Mouse (Mus musculus) lung, postnatal 0 days (tissue): ENCODE data around the gene Robo2. TPM values are rescaled to one million over a fixed set of nuclear protein-coding genes. Genes with fewer than 3 reads are reported as not detected.

Experiments
- ATAC-seq: fragments of 200-750 bp; cut with Nextera tagmentation; 2 replicates; pipeline ENCODE4 v1.8.0; 2017; ENCODE audit warnings: moderate library complexity
- DNase-seq: peaks from one replicate; pipeline ENCODE4 v3.0.0-alpha.2; 2016; ENCODE audit warnings: low spot score
- H3K27ac ChIP-seq: fragments of 300-500 bp; sonication (generic); 2 replicates; pipeline ENCODE4 v1.5.1; 2014; ENCODE audit warnings: antibody characterized with exemption, mild to moderate bottlenecking, low read length, mixed read lengths
- H3K27me3 ChIP-seq: fragments of 300-500 bp; sonication (generic); replicated peaks from 2 replicates; pipeline ENCODE4 v1.6.1; 2014; ENCODE audit warnings: low read length, mixed read lengths; ENCODE audit not compliant: insufficient read depth
- H3K36me3 ChIP-seq: fragments of 300-500 bp; sonication (generic); 2 replicates; pipeline ENCODE4 v1.6.1; 2014; ENCODE audit warnings: low read length, mixed read lengths; ENCODE audit not compliant: insufficient read depth
- H3K4me1 ChIP-seq: fragments of 300-500 bp; sonication (generic); 2 replicates; pipeline ENCODE4 v1.6.1; 2014; ENCODE audit warnings: antibody characterized with exemption, low read depth, low read length, mixed read lengths; ENCODE audit not compliant: insufficient read depth
- H3K4me2 ChIP-seq: fragments of 300-500 bp; sonication (generic); replicated peaks from 2 replicates; pipeline ENCODE4 v1.6.1; 2014; ENCODE audit warnings: low read depth, mild to moderate bottlenecking, low read length, moderate library complexity, mixed read lengths
- H3K4me3 ChIP-seq: fragments of 300-500 bp; sonication (generic); 2 replicates; pipeline ENCODE4 v1.5.1; 2014; ENCODE audit warnings: low read depth, low read length
- H3K9ac ChIP-seq: fragments of 300-500 bp; sonication (generic); replicated peaks from 2 replicates; pipeline ENCODE4 v1.6.1; 2014; ENCODE audit warnings: low read depth, mild to moderate bottlenecking
- H3K9me3 ChIP-seq: fragments of 300-500 bp; sonication (generic); 2 replicates; pipeline ENCODE4 v1.6.1; 2016; ENCODE audit warnings: low read length, mixed read lengths
- CTCF ChIP-seq: IDR thresholded peaks from 2 replicates; pipeline ENCODE4 v1.5.1; 2016; ENCODE audit warnings: antibody characterized with exemption, mild to moderate bottlenecking
- EP300 ChIP-seq: IDR thresholded peaks from 2 replicates; pipeline ENCODE4 v1.6.1; 2016; ENCODE audit warnings: antibody characterized with exemption, mild to moderate bottlenecking, control low read depth
- WGBS: fragments of 180-500 bp; shearing (Covaris S2); extraction: QIAGEN DNeasy Blood & Tissue Kit; methylation state at CpG from one replicate; pipeline ENCODE4 v1.1.7; 2014; 5-methylcytosine and 5-hydroxymethylcytosine counted together
- polyA plus RNA-seq: library from polyadenylated mRNA; unstranded; fragments of >200 nt; fragmentation: Nextera tagmentation; extraction: Ambion mirVana; gene quantifications from 2 replicates; pipeline ENCODE4 v1.2.1, GENCODE M21; 2015

The Robo2 gene
- polyA plus RNA-seq, 1 experiment from 2014 or later, result 13.3 TPM

DNA sequence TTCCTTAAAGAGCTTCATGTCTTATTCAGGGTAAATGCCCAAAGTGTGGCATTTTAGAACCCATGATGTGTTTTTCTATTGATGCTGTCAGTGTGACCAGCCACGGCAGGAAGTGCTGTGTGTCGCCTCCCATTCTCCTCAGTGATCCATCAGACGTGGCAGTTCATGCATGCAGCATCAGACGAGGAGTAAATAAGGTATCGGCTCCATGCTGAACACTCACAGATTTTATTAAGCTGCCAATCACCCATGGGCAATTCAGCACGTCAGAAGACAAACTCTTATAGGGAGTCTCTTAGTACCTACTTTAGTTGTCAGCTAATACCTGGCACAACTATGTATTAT, 104.1 kb downstream of the Robo2 start:
- ATAC-seq, result no peak
- H3K27me3 ChIP-seq, result no peaks in the 10 kb centered on the region
- H3K36me3 ChIP-seq, result no peaks in the 10 kb centered on the region
- no peak overlapping the region for H3K4me2 ChIP-seq
- H3K4me3 ChIP-seq, result no peak overlapping the region
- no peak overlapping the region for H3K27ac ChIP-seq
- no peak for DNase-seq
- no peaks in the 10 kb centered on the region for H3K9me3 ChIP-seq
- no peak for TF ChIP-seq CTCF
- TF ChIP-seq EP300, result no peak
- WGBS, result 40% methylated on average over 6 of the region's 6 CpGs
- no peak overlapping the region for H3K9ac ChIP-seq
- H3K4me1 ChIP-seq, result no peaks in the 10 kb centered on the region

DNA sequence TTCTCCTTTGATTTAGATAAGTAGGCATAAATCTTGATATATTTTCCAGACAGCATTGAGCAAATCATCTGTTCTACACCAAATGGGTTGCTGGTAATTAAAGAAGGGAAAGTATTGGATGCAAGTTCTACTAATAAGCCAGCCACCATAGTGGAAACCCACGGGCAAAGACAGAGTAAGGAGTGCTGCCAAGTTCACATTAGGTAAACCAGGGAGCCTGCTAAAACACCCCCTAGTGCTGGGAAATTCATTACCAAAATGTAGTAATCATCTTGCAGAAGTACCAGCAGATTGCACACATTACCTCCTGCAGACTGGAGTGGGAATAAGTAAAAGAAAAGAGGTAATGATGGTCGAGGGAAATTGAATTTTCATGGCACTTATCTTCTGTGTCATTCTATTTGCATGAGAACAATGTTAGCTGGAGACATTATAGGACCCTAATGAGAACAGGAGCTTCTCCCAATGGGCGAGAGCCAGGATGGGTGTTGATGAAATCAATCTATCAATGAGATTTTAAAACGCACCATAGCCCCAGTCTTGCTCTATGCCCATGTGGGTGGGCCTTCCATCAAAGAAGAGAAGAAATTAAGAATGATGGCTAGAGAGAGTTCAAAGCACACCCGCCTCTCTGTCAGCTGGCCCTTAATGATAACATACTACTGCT, 104.6 kb downstream of the Robo2 start:
- TF ChIP-seq CTCF, result no peak
- WGBS, result 63% methylated on average over 5 of the region's 5 CpGs
- Histone ChIP-seq H3K36me3 (no peaks in the 10 kb centered on the region), H3K27me3 (no peaks in the 10 kb centered on the region), H3K9ac (no peak overlapping the region), H3K4me2 (no peak overlapping the region), H3K9me3 (no peaks in the 10 kb centered on the region), H3K4me1 (no peaks in the 10 kb centered on the region), H3K4me3 (no peak overlapping the region), H3K27ac (no peak overlapping the region)
- no peak for DNase-seq
- no peak for ATAC-seq

DNA sequence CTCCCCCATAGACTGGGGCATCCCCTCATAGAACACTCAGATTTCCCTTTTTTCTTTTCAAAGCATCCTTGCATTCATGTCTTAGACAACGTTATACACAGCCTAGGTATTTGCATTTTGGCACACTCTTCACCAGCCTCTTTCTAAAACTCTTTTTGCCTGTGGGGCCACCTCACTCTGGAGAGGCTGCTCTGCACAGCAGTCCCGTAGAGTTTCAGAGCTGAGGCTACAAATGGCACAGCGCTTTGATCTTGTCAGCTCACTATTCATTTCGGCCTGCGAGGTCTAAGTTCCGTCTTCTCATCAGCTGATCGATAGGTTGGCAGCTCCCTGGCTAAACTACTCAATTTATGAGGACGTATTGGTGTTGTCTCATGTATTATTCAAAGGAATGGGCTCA, 123.7 kb downstream of the Robo2 start:
- Histone ChIP-seq H3K4me2 (no peak overlapping the region), H3K4me3 (no peak overlapping the region), H3K9me3 (no peaks in the 10 kb centered on the region), H3K9ac (no peak overlapping the region), H3K27ac (no peak overlapping the region), H3K36me3 (no peaks in the 10 kb centered on the region), H3K4me1 (no peaks in the 10 kb centered on the region; the same call in 1 of the 2 replicates), H3K27me3 (no peaks in the 10 kb centered on the region)
- ATAC-seq (no peak), DNase-seq (no peak)
- TF ChIP-seq EP300 (no peak), CTCF (no peak)
- 76% methylated on average over 8 of the region's 8 CpGs for WGBS

DNA sequence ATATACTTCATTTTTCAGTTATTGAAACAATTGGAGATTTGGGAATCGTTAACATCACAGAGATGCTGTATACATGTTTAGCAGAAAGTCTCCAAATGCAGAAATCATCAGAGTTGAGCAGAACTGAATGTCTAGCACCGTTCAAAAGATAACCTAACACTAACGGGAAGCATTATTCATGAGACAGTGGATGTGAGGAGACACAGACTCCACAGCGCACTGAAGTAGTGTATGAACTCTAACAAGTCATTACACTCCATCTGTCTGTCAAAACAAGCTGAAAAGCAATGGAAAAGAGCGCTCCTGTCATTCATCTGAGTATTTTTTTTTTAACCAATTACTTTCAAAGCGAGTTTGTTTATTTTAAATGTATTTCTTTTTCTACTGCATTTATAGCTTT, 129.1 kb downstream of the Robo2 start:
- DNase-seq, result no peak
- no peaks in the 10 kb centered on the region for H3K9me3 ChIP-seq
- H3K27ac ChIP-seq, result no peak overlapping the region
- ATAC-seq, result no peak
- WGBS, result 48% methylated on average over 6 of the region's 6 CpGs
- no peaks in the 10 kb centered on the region for H3K27me3 ChIP-seq
- no peaks in the 10 kb centered on the region; the same call in 1 of the 2 replicates for H3K4me1 ChIP-seq
- no peaks in the 10 kb centered on the region for H3K36me3 ChIP-seq
- H3K4me2 ChIP-seq, result no peak overlapping the region
- H3K9ac ChIP-seq, result no peak overlapping the region
- TF ChIP-seq EP300 (no peak), CTCF (no peak)
- H3K4me3 ChIP-seq, result no peak overlapping the region

DNA sequence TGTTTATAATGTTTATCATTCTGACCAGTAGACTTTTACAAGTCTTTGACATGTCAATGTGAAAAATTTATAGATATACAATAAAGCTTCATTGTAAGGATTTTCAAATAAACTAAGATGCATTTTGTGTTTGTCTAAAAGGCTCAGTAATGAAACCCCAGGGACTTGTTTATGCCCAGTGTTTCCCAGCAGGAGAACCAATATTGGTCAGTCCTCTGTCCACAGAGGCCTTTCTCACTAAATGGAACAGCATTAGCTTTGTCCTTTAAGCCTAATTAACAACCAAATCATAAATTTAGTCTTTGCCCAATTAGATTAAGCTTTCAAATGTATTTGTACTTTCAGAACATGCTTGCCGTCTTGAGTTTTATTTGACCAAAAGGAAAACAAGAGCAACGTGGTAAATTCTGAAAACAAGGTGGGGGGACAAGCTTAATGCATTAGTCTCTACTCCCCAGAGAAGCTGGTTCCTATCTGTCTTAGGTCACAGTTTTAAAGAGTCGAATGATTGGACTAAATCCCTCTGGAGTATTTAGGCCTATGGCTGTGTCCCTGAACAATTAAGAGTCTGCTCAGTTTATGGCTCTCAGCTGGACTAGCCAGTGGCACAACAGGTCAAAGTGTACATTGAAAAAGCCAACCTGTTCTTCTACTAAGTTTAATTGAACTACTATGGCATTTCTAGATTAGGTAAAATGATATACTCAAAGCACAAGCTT, 134.6 kb downstream of the Robo2 start:
- Histone ChIP-seq H3K36me3 (no peaks in the 10 kb centered on the region), H3K9ac (no peak overlapping the region), H3K4me3 (no peak overlapping the region), H3K27me3 (no peaks in the 10 kb centered on the region), H3K27ac (no peak overlapping the region), H3K4me1 (no peaks in the 10 kb centered on the region), H3K4me2 (no peak overlapping the region), H3K9me3 (no peaks in the 10 kb centered on the region)
- DNase-seq, result no peak
- TF ChIP-seq CTCF (no peak), EP300 (no peak)
- ATAC-seq, result no peak
- WGBS, result 61% methylated on average over 3 of the region's 3 CpGs

DNA sequence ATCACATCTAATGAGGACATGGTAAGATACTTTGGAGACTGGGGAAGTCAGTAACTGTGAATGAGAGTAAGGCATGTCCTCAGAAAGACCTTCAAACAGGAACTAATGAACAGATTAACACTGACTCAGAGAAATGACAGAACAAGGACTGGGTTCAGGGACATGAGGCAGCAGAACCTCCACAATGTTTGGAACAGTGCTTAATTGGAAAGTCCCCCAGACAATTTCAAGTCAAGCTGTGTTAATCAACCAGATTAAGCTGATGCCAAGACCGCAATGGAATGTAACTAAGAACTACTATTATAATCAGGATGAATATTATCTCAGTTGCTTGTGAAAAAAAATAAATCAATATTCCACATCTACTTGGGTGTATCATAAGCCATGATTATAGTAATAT, 137.0 kb downstream of the Robo2 start:
- H3K27me3 ChIP-seq, result no peaks in the 10 kb centered on the region
- no peaks in the 10 kb centered on the region for H3K4me1 ChIP-seq
- H3K27ac ChIP-seq, result no peak overlapping the region
- DNase-seq (no peak), ATAC-seq (no peak)
- no peak overlapping the region for H3K4me2 ChIP-seq
- no peaks in the 10 kb centered on the region for H3K9me3 ChIP-seq
- no peaks in the 10 kb centered on the region for H3K36me3 ChIP-seq
- TF ChIP-seq EP300, result no peak
- no peak for TF ChIP-seq CTCF
- no peak overlapping the region for H3K4me3 ChIP-seq
- 94% methylated on average over 1 of the region's 1 CpGs for WGBS
- H3K9ac ChIP-seq, result no peak overlapping the region
